Mouse (Mus musculus) heart, adult 2 months (tissue): Measurements from ENCODE around the gene Fbln1. TPM values are rescaled to one million over a fixed set of nuclear protein-coding genes. Genes with fewer than 3 reads are reported as not detected.

ENCODE experiments used
- DNase-seq, 2 experiments: peaks; one replicate each; pipeline ENCODE4 v3.0.0; 2021
- H3K27ac ChIP-seq: fragments of 200-600 bp; 2 replicates; pipeline ENCODE4 v1.8.1; 2022
- H3K27me3 ChIP-seq: fragments of 200-500 bp; 2 replicates; pipeline ENCODE4 v1.6.1; 2012; ENCODE audit warnings: mild to moderate bottlenecking, low read length, inconsistent platforms, mixed read lengths; ENCODE audit not compliant: control insufficient read depth, insufficient read depth
- H3K36me3 ChIP-seq: fragments of 200-500 bp; 2 replicates; pipeline ENCODE4 v1.6.1; 2012; ENCODE audit warnings: low read length, inconsistent platforms; ENCODE audit not compliant: control insufficient read depth, insufficient read depth
- H3K4me1 ChIP-seq: fragments of 200-500 bp; 2 replicates; pipeline ENCODE4 v1.6.1; 2011; ENCODE audit warnings: low read length; ENCODE audit not compliant: control insufficient read depth, insufficient read depth
- H3K4me3 ChIP-seq: fragments of 200-600 bp; 2 replicates; pipeline ENCODE4 v1.8.1; 2022
- H3K79me2 ChIP-seq: fragments of 200-500 bp; replicated peaks from 2 replicates; pipeline ENCODE4 v1.6.1; 2012; ENCODE audit warnings: mild to moderate bottlenecking, inconsistent platforms, low read length, moderate library complexity, mixed read lengths; ENCODE audit not compliant: control insufficient read depth, insufficient read depth
- H3K9ac ChIP-seq: fragments of 200-500 bp; 2 replicates; pipeline ENCODE4 v1.6.1; 2012; ENCODE audit warnings: low read depth, mild to moderate bottlenecking, control low read depth, inconsistent platforms, low read length, mixed read lengths
- CTCF ChIP-seq: fragments of 200-600 bp; IDR thresholded peaks from 2 replicates; pipeline ENCODE4 v1.8.1; 2022; ENCODE audit warnings: antibody characterized with exemption, mild to moderate bottlenecking, moderate library complexity
- EP300 ChIP-seq: fragments of 200-500 bp; IDR thresholded peaks from 2 replicates; pipeline ENCODE4 v1.6.1; 2011; ENCODE audit warnings: low read depth, low read length, control low read depth; ENCODE audit not compliant: insufficient read depth
- POLR2A ChIP-seq: fragments of 200-500 bp; IDR thresholded peaks from 2 replicates; pipeline ENCODE4 v1.6.1; 2011; ENCODE audit warnings: mild to moderate bottlenecking, low read depth, low read length, control low read depth; ENCODE audit not compliant: insufficient read depth
- WGBS: fragments of 180-500 bp; shearing (Covaris S2); methylation state at CpG from one replicate; pipeline ENCODE4 v1.1.7; 2018; 5-methylcytosine and 5-hydroxymethylcytosine counted together
- intact Hi-C: fragments of 180-260 bp; cut with DNase I; formaldehyde crosslinking; loops from one replicate; pipeline ENCODE4 v1.15.1; 2025
- polyA plus RNA-seq: library from polyadenylated mRNA; depleted of rRNA; stranded (reverse); fragments of >200 nt; gene quantifications from 2 replicates; pipeline ENCODE4 v1.2.3, GENCODE M21; 2012
- total RNA-seq, 2 experiments: library from RNA; stranded (reverse); gene quantifications; 2 replicates each; pipeline ENCODE4 v1.2.3; 2021

The Fbln1 gene
- total and polyA plus RNA-seq, 3 experiments = 88.9 to 174 (median 96.1) TPM

GRCm38 (mm10) chr15:85238821-85239745, 33.3 kb downstream of the Fbln1 start:
- TF ChIP-seq EP300 = no peak
- no peak for TF ChIP-seq CTCF
- TF ChIP-seq POLR2A = no peak
- H3K9ac ChIP-seq = no peak overlapping the region
- no peak overlapping the region; the same call in none of the 2 replicates for H3K27ac ChIP-seq
- H3K27me3 ChIP-seq = no peaks in the 10 kb centered on the region
- peaks cover 1% of the 10 kb centered on the region; the same call in 1 of the 2 replicates for H3K4me1 ChIP-seq
- peak; percentile 73 to 83 for DNase-seq
- intact Hi-C loops = no loop called here
- H3K36me3 ChIP-seq = no peaks in the 10 kb centered on the region
- H3K79me2 ChIP-seq = no peaks in the 10 kb centered on the region
- no peak overlapping the region for H3K4me3 ChIP-seq
- 61% methylated on average over 22 of the region's 22 CpGs for WGBS

DNA sequence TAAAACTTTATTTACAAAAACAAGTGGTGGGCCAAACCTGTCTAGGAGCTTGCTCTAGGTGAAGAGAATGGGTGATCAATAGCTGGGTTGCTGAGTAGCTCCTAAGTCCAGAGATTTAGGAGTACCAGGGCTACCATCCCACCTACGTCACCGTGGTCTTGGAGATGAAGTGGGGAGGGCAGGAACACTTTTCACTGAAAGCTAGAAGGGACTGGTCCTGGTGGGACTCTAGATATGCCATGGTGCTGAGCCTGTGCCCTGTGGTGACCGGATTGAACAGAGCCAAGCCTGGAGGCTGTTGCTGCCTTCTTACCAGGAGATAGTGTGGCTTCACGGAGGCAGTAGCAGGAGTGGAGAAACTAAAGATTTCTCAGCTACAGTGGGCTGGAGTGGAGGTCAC, 34.3 kb downstream of the Fbln1 start:
- no peak for TF ChIP-seq POLR2A
- no peak for TF ChIP-seq EP300
- no peak for TF ChIP-seq CTCF
- Histone ChIP-seq H3K4me3 (no peak overlapping the region), H3K36me3 (no peaks in the 10 kb centered on the region), H3K27ac (peak overlapping the region; percentile 12), H3K79me2 (no peaks in the 10 kb centered on the region), H3K27me3 (no peaks in the 10 kb centered on the region), H3K9ac (no peak overlapping the region), H3K4me1 (peaks cover 5% of the 10 kb centered on the region; the same call in 1 of the 2 replicates)
- no peak for DNase-seq
- intact Hi-C loops = no loop called here
- WGBS = over 99% methylated on average over 4 of the region's 4 CpGs

- Histone ChIP-seq H3K36me3 (no peaks in the 10 kb centered on the region), H3K4me3 (no peak overlapping the region), H3K27me3 (no peaks in the 10 kb centered on the region), H3K79me2 (no peaks in the 10 kb centered on the region), H3K27ac (no peak overlapping the region), H3K9ac (no peak overlapping the region), H3K4me1 (peaks cover 10% of the 10 kb centered on the region)
- 93% methylated on average over 7 of the region's 7 CpGs for WGBS
- no peak for DNase-seq
- intact Hi-C loops = no loop called here
- TF ChIP-seq EP300 = no peak
- no peak for TF ChIP-seq POLR2A
- no peak for TF ChIP-seq CTCF
Observed at GRCm38 (mm10) chr15:85241856-85242255, 36.1 kb downstream of the Fbln1 start.

- no peak for TF ChIP-seq POLR2A
- no peak for TF ChIP-seq CTCF
- 0 out of 2 replicates have a peak, but pooled peaks have one; percentile 6 for TF ChIP-seq EP300
- Histone ChIP-seq H3K27me3 (no peaks in the 10 kb centered on the region), H3K4me3 (no peak overlapping the region), H3K9ac (no peak overlapping the region), H3K36me3 (no peaks in the 10 kb centered on the region), H3K79me2 (no peaks in the 10 kb centered on the region), H3K4me1 (peaks cover 10% of the 10 kb centered on the region), H3K27ac (peak overlapping the region; percentile 36; the same call in 1 of the 2 replicates)
- intact Hi-C loops = no loop called here
- 56% methylated on average over 13 of the region's 13 CpGs for WGBS
- no peak for DNase-seq
Observed at GRCm38 (mm10) chr15:85244414-85245161, 38.8 kb downstream of the Fbln1 start.

DNA sequence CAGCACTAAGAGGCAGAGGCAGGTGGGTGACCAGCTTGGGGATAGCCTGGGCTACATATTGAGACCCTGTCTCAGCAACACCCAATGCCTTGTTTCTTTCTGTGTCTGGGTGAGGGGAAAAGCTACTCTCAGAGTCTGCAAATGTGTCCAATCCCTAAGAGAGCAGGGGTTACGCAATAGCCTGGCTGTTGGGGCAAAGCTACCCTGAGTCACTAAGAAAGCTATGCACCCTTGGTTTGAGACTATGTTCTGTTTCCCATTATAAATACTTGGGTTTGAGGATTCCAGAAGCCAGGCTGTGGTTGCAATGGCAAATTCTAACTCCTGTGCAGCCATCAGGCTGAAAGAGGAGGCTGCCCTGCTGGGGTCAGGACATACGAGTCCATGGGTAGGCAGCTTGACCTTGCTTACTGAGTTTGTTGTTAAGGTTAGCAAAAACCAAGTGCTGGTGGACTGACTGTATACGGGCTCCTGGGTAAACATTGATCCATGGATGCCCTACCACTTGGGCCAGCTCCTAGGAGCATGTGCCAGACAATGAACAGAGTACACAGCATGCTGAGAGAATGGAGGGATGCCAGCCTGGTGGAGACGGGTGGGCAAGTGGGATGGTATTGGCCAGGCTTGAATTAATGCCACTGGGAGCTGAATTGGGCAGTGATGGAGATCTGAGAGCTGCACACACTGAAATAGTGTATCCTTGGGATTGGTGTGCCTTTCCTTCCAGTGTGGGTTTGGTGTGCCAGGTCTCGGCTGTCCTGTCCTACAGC, 39.7 kb downstream of the Fbln1 start:
- no peak for TF ChIP-seq POLR2A
- intact Hi-C loops = no loop called here
- H3K36me3 ChIP-seq = no peaks in the 10 kb centered on the region
- 85% methylated on average over 5 of the region's 5 CpGs for WGBS
- no peaks in the 10 kb centered on the region for H3K79me2 ChIP-seq
- no peak overlapping the region for H3K9ac ChIP-seq
- H3K27me3 ChIP-seq = no peaks in the 10 kb centered on the region
- H3K4me1 ChIP-seq = peaks cover 10% of the 10 kb centered on the region
- DNase-seq = peak; percentile 49 to 64
- H3K4me3 ChIP-seq = no peak overlapping the region
- H3K27ac ChIP-seq = peak overlapping the region; percentile 36; the same call in 1 of the 2 replicates
